In the genomic region with DNA sequence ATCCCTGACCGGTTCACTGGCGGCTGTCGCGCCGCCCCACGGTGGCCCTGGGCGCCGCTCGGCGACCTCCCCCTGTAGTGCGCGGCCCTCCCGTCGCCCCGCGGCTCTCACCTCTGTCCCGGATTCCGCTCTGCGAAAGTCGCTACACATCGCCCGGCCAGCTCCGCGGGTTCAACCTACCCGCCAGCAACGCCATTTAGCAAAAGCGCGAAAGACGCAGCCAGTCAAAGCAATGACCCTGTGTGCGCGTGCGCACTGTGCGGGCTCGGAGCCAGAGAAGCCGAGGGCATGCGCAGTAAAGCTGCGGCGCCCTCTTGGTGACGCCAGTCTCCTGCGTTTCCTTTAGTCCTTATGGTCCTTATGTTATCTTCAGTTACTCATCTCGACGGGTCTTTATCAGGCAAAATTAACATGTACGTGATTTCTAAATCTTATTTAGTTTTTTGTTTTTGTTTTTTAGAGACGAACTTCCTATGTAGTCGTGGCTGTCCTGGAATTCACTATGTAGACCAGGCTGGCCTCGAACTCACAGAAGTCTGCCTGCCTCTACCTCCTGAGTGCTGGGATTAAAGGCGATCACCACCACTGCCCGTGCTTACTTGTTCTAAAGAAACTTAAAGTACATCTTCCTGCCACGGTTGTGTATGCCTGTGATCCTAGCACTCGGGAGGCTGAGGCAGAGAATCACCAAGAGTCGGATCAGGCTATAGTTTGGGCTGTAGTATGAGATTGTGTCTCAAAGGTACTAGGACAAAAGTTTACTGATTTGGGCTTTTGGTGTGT, we compare ENCODE assay signal across 8 mouse cellular contexts. TPM values are rescaled to one million over a fixed set of nuclear protein-coding genes. Genes with fewer than 3 reads are reported as not detected.
DNase-seq lines count a peak whose midpoint lies in the region; ATAC-seq lines count a peak whose summit lies in the region.

A gene (minus strand): TSS at position 259 of the 783 bp plus-strand sequence.

- peak; percentile 96 for ATAC-seq in common myeloid progenitor, adult 5-6 weeks (replicated peaks; ENCODE audit: low read depth, poor library complexity, severe bottlenecking)
- peak; percentile 97 for ATAC-seq in megakaryocyte progenitor cell, adult 5-6 weeks (replicated peaks; ENCODE audit: poor library complexity)

- peak; percentile 98 for DNase-seq in ZHBTc4 (ENCODE audit: low read depth, low spot score)
- peak; percentile 91 to 93 for DNase-seq in gastrocnemius, adult 8-10 months (ENCODE audit: low spot score in 2 of 2)
- DNase-seq in induced T-regulatory cell, adult 2 months (ENCODE audit: low read depth): peak; percentile 97
- DNase-seq in left cerebral cortex, adult 9 months (ENCODE audit: low spot score in 2 of 2): peak; percentile 86 to 98
- DNase-seq in right cerebral cortex, postnatal 14 days: peak; percentile 99
- peak; percentile 93 to 96 for DNase-seq in urinary bladder, postnatal 36 days (ENCODE audit: low spot score in 2 of 2)

RNA-seq across cellular contexts. Expression of the gene that starts here (rescaled TPM):
- 14.8 and 15.3 TPM in 2 replicates for total RNA-seq in common myeloid progenitor, adult 5-6 weeks (2017)
- 1 to 10 TPM; 3.3 to 4.1 (median 3.9) TPM for total RNA-seq in gastrocnemius, adult 8-10 months (2022)
- total RNA-seq in megakaryocyte progenitor cell, adult 5-6 weeks (2015): 9.8 and 13.1 TPM in 2 replicates
- total RNA-seq in megakaryocyte progenitor cell, adult 5-6 weeks (2017): 14.9 and 15.8 TPM in 2 replicates

Comparison
In these comparisons a context has a peak if more than half of its experiments do, and no peak if none do; other contexts are left out.
1. Peak in every context shown above with its lines: DNase-seq and ATAC-seq.